Mouse (Mus musculus): ENCODE measurements around the gene Folr1. TPM values are rescaled to one million over a fixed set of nuclear protein-coding genes. Genes with fewer than 3 reads are reported as not detected.

The Folr1 gene
- polyA plus RNA-seq, 1 experiment = 1.5 TPM

DNA sequence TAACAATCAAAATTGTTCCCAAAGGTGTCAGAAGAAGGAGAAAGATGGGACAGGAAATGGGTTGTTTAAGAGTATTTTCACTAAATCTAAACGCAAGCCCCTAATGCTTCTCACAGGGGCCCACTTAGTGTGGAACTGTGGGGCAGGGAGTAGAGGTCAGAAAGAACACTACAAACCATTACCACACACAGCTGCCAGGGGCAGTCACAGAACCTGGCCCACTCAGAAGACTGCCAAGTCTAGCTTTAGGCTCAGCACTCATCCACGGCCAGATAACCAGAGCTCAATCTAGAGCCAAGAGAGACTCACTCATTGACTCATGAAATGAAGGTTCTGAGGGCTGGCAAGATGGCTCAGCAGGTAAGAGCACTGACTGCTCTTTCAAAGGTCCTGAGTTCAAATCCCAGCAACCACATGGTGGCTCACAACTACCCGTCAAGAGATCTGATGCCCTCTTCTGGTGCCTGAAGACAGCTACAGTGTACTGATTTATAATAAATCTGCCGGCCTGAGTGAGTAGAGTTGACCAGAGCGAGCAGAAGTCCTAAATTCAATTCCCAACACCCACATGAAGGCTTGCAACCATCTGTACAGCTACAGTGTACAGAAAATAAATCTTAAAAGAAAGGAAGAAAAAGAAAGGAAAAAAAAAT is 35.0 kb downstream of the Folr1 start:
- peak overlapping the region; percentile 63; the same call in 1 of the 2 replicates for H3K4me3 ChIP-seq (ENCODE audit: insufficient read depth, low read length)
- no peak overlapping the region for H3K27ac ChIP-seq (ENCODE audit: insufficient read depth, low read length)
- no peak for TF ChIP-seq POLR2A (IDR thresholded peaks at IDR 0.05; ENCODE audit: extremely low read depth, insufficient read depth, low read length)
- TF ChIP-seq CTCF (IDR thresholded peaks at IDR 0.05; ENCODE audit: extremely low read depth, insufficient read depth, low read length) = 0 out of 2 replicates have a peak, but pooled peaks have one; percentile 11
- H3K4me1 ChIP-seq (ENCODE audit: control insufficient read depth, insufficient read depth, low read length) = no peaks in the 10 kb centered on the region

DNA sequence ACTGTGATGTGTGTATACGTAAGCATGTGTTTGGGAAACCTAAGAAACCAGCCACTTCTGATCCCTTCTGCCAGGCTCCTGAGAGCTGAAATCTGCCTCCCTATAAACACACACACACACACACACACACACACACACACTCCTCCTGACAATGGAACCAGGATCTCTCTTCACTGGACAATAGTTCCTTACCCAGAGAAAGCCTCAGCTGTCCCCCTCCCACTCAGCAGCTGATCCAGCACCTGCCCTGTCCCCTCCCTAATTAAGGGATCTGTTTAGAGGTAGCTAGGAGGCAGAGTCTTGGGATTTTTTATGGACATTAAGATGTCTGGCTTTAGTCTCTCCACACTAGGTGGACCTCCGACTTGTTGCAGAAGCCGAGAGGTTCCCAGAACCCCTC is 35.7 kb downstream of the Folr1 start:
- Histone ChIP-seq H3K4me3 (ENCODE audit: insufficient read depth, low read length) (no peak overlapping the region), H3K27ac (ENCODE audit: insufficient read depth, low read length) (no peak overlapping the region), H3K4me1 (ENCODE audit: control insufficient read depth, insufficient read depth, low read length) (no peaks in the 10 kb centered on the region)
- no peak for TF ChIP-seq POLR2A (IDR thresholded peaks at IDR 0.05; ENCODE audit: extremely low read depth, insufficient read depth, low read length)
- no peak for TF ChIP-seq CTCF (IDR thresholded peaks at IDR 0.05; ENCODE audit: extremely low read depth, insufficient read depth, low read length)

- no peak overlapping the region for H3K27ac ChIP-seq (ENCODE audit: insufficient read depth, low read length)
- H3K4me3 ChIP-seq (ENCODE audit: insufficient read depth, low read length) = no peak overlapping the region
- no peaks in the 10 kb centered on the region for H3K4me1 ChIP-seq (ENCODE audit: control insufficient read depth, insufficient read depth, low read length)
- TF ChIP-seq POLR2A (IDR thresholded peaks at IDR 0.05; ENCODE audit: extremely low read depth, insufficient read depth, low read length) (no peak), CTCF (IDR thresholded peaks at IDR 0.05; ENCODE audit: extremely low read depth, insufficient read depth, low read length) (no peak)
These were observed 36.5 kb downstream of the Folr1 start for GRCm38 (mm10) chr7:101833916-101834584.

GRCm38 (mm10) chr7:101833352-101833751 is 37.2 kb downstream of the Folr1 start:
- no peaks in the 10 kb centered on the region for H3K4me1 ChIP-seq (ENCODE audit: control insufficient read depth, insufficient read depth, low read length)
- TF ChIP-seq POLR2A (IDR thresholded peaks at IDR 0.05; ENCODE audit: extremely low read depth, insufficient read depth, low read length) (no peak), CTCF (IDR thresholded peaks at IDR 0.05; ENCODE audit: extremely low read depth, insufficient read depth, low read length) (no peak)
- H3K27ac ChIP-seq (ENCODE audit: insufficient read depth, low read length) = no peak overlapping the region
- no peak overlapping the region for H3K4me3 ChIP-seq (ENCODE audit: insufficient read depth, low read length)

DNA sequence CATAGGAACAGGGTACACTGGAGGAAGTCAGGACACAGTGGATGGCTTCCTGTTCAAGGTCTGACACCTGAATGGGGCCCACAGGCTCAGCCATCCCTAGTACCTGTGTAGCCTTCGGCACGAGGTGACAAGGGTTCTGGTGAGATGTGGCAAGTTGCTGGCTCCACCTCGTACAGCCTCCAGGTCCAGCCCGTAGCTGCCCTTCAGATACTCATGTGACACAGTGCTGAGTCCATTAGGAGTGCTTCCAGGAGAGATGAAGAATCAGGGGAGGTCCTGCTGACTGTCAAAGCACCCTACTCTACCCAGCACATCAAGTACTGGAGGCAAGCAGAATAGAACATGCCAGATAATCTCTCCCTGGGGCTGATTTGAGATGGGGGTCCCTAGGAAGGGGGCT is 38.2 kb downstream of the Folr1 start:
- Histone ChIP-seq H3K4me1 (ENCODE audit: control insufficient read depth, insufficient read depth, low read length) (no peaks in the 10 kb centered on the region), H3K4me3 (ENCODE audit: insufficient read depth, low read length) (no peak overlapping the region), H3K27ac (ENCODE audit: insufficient read depth, low read length) (no peak overlapping the region)
- TF ChIP-seq CTCF (IDR thresholded peaks at IDR 0.05; ENCODE audit: extremely low read depth, insufficient read depth, low read length) (no peak), POLR2A (IDR thresholded peaks at IDR 0.05; ENCODE audit: extremely low read depth, insufficient read depth, low read length) (no peak)

GRCm38 (mm10) chr7:101831437-101831836 is 39.2 kb downstream of the Folr1 start:
- TF ChIP-seq POLR2A (IDR thresholded peaks at IDR 0.05; ENCODE audit: extremely low read depth, insufficient read depth, low read length) = no peak
- no peak for TF ChIP-seq CTCF (IDR thresholded peaks at IDR 0.05; ENCODE audit: extremely low read depth, insufficient read depth, low read length)
- Histone ChIP-seq H3K4me1 (ENCODE audit: control insufficient read depth, insufficient read depth, low read length) (no peaks in the 10 kb centered on the region), H3K27ac (ENCODE audit: insufficient read depth, low read length) (no peak overlapping the region), H3K4me3 (ENCODE audit: insufficient read depth, low read length) (no peak overlapping the region)

GRCm38 (mm10) chr7:101830373-101830772 is 40.2 kb downstream of the Folr1 start:
- no peaks in the 10 kb centered on the region for H3K4me1 ChIP-seq (ENCODE audit: control insufficient read depth, insufficient read depth, low read length)

GRCm38 (mm10) chr7:101823758-101824630 is 46.6 kb downstream of the Folr1 start:
- no peaks in the 10 kb centered on the region for H3K4me1 ChIP-seq (ENCODE audit: control insufficient read depth, insufficient read depth, low read length)
- H3K4me3 ChIP-seq (ENCODE audit: insufficient read depth, low read length) = no peak overlapping the region
- TF ChIP-seq POLR2A (IDR thresholded peaks at IDR 0.05; ENCODE audit: extremely low read depth, insufficient read depth, low read length) (no peak), CTCF (IDR thresholded peaks at IDR 0.05; ENCODE audit: extremely low read depth, insufficient read depth, low read length) (no peak)
- no peak overlapping the region for H3K27ac ChIP-seq (ENCODE audit: insufficient read depth, low read length)

More at GRCm38 (mm10) chr7:101830373-101830772, 40.2 kb downstream of the Folr1 start:
- TF ChIP-seq CTCF (IDR thresholded peaks at IDR 0.05; ENCODE audit: extremely low read depth, insufficient read depth, low read length) = 0 out of 2 replicates have a peak, but pooled peaks have one; percentile 2
- TF ChIP-seq POLR2A (IDR thresholded peaks at IDR 0.05; ENCODE audit: extremely low read depth, insufficient read depth, low read length) = no peak
- H3K27ac ChIP-seq (ENCODE audit: insufficient read depth, low read length) = no peak overlapping the region
- no peak overlapping the region for H3K4me3 ChIP-seq (ENCODE audit: insufficient read depth, low read length)
